Mouse (Mus musculus) neural tube, embryonic 12.5 days (tissue): Measurements from ENCODE around the gene Arhgef10l. TPM values are rescaled to one million over a fixed set of nuclear protein-coding genes. Genes with fewer than 3 reads are reported as not detected.
A peak's percentile ranks its signal among the peaks of the same experiment; 100 is the strongest.

Experiments
- ATAC-seq: fragments of 200-750 bp; cut with Nextera tagmentation; 2 replicates; pipeline ENCODE4 v1.8.0; 2017; ENCODE audit warnings: low read depth, mild to moderate bottlenecking, moderate TSS enrichment, moderate library complexity; ENCODE audit not compliant: low FRiP score
- H3K27ac ChIP-seq: fragments of 300-500 bp; sonication (generic); 2 replicates; pipeline ENCODE4 v1.5.1; 2016
- H3K27me3 ChIP-seq: fragments of 300-500 bp; sonication (generic); replicated peaks from 2 replicates; pipeline ENCODE4 v1.6.1; 2016; ENCODE audit warnings: mild to moderate bottlenecking
- H3K36me3 ChIP-seq: fragments of 300-500 bp; sonication (generic); 2 replicates; pipeline ENCODE4 v1.6.1; 2016; ENCODE audit warnings: mild to moderate bottlenecking
- H3K4me1 ChIP-seq: fragments of 300-500 bp; sonication (generic); 2 replicates; pipeline ENCODE4 v1.6.1; 2016
- H3K4me2 ChIP-seq: fragments of 300-500 bp; sonication (generic); replicated peaks from 2 replicates; pipeline ENCODE4 v1.6.1; 2016; ENCODE audit warnings: mild to moderate bottlenecking
- H3K4me3 ChIP-seq: fragments of 300-500 bp; sonication (generic); 2 replicates; pipeline ENCODE4 v1.5.1; 2016
- H3K9ac ChIP-seq: fragments of 300-500 bp; sonication (generic); 2 replicates; pipeline ENCODE4 v1.6.1; 2016; ENCODE audit warnings: mild to moderate bottlenecking
- H3K9me3 ChIP-seq: fragments of 300-500 bp; sonication (generic); 2 replicates; pipeline ENCODE4 v1.6.1; 2016; ENCODE audit warnings: mild to moderate bottlenecking
- WGBS: fragments of 180-500 bp; shearing (Covaris S2); methylation state at CpG from one replicate; pipeline ENCODE4 v1.1.7; 2016; 5-methylcytosine and 5-hydroxymethylcytosine counted together
- polyA plus RNA-seq: library from polyadenylated mRNA; unstranded; fragments of >200 nt; fragmentation: Nextera tagmentation; extraction: Ambion mirVana; gene quantifications from 2 replicates; pipeline ENCODE4 v1.2.1, GENCODE M21; 2016

Arhgef10l gene
- polyA plus RNA-seq, 1 experiment from 2014 or later, result 38.8 TPM

DNA sequence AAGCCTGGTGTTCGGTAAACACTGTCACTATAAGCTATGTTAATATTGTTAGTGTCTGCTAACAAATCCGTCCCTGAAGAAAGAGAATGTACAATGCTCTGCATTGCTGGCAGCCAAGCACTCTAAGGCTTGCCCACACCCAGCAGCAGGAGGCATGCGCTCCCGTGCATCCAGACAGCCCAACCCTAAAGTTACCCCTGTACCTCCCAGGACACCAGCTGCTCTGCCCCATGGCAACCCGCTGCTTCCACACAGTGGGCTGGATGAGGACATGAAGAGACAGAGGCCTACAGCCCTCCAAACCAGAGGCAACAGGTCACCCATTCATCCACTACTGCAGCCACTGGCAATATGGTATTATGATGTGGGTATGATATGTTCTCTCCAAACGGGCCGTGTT, 60.0 kb downstream of the Arhgef10l start:
- Histone ChIP-seq H3K4me3 (no peak overlapping the region), H3K36me3 (peaks cover 69% of the 10 kb centered on the region), H3K27ac (no peak overlapping the region), H3K4me1 (peaks cover 10% of the 10 kb centered on the region; the same call in 1 of the 2 replicates), H3K9ac (no peak overlapping the region), H3K9me3 (no peaks in the 10 kb centered on the region), H3K27me3 (no peaks in the 10 kb centered on the region), H3K4me2 (no peak overlapping the region)
- ATAC-seq, result no peak
- WGBS, result 81% methylated on average over 7 of the region's 7 CpGs

DNA sequence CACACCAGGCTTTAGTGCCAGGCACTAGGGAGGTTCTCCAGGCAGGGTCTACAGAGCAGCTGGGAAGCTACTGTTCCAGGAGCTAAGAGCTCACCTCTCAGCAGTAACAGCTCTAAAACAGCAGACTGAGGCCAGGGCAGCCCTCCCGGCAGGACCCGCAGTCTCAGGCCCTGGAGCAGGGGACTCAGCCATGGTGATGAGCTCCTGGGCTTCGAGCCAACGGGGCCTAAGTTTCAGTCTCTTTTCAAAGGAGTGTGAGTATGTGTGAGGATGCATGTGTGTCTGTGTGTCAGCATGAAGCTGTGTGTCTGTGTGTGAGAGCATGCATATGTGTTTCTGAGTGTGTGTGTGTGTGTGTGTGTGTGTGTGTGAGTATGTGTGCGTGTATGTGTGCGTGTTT, 60.6 kb downstream of the Arhgef10l start:
- Histone ChIP-seq H3K27ac (no peak overlapping the region), H3K4me2 (no peak overlapping the region), H3K27me3 (no peaks in the 10 kb centered on the region), H3K4me3 (no peak overlapping the region), H3K36me3 (peaks cover 68% of the 10 kb centered on the region), H3K9ac (no peak overlapping the region), H3K4me1 (peaks cover 10% of the 10 kb centered on the region; the same call in 1 of the 2 replicates), H3K9me3 (no peaks in the 10 kb centered on the region)
- ATAC-seq, result no peak
- WGBS, result 86% methylated on average over 6 of the region's 6 CpGs

DNA sequence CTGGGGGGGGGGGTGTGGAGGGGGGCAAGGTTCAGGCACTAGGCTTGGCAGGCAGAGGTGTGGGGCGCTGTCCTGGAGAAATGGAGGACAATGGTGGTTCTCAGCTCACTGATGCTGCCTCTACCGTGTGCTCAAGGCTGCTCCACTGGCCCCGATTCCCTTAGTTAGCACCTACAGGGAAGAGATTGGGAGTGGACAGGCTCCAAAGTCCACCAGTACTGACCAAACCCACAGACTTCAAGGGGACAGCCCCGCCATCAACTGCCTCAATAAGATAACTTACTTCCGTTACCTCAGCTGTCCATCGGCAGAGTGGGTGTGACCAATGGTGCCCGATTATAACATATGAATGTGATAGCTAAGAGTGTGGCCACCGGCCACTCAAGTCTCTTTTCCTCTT, 61.3 kb downstream of the Arhgef10l start:
- no peak overlapping the region for H3K27ac ChIP-seq
- no peaks in the 10 kb centered on the region for H3K27me3 ChIP-seq
- no peak overlapping the region for H3K9ac ChIP-seq
- peaks cover 67% of the 10 kb centered on the region for H3K36me3 ChIP-seq
- ATAC-seq, result no peak
- 89% methylated on average over 8 of the region's 8 CpGs for WGBS
- H3K9me3 ChIP-seq, result no peaks in the 10 kb centered on the region
- H3K4me1 ChIP-seq, result peaks cover 10% of the 10 kb centered on the region; the same call in 1 of the 2 replicates
- H3K4me3 ChIP-seq, result no peak overlapping the region
- no peak overlapping the region for H3K4me2 ChIP-seq

DNA sequence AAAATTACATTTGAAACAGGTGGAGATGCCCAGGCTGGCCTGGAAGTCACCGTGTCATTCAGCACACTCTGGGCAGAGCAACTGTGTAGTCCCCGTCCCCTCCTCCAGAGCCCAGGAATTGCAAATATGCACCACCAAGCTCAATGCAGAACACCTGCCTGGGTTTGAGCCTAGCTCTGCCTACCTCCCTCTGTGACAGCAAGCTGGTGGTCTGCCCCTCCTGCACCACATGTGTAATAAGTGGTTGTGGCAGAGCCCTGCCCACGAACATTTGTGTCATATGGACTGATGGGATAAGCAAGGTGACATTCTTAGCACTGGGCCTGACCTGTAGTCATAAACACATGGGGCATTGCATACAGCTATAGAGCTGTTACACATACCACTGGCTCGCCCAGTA, 63.8 kb downstream of the Arhgef10l start:
- WGBS, result 79% methylated on average over 4 of the region's 4 CpGs
- ATAC-seq, result no peak

DNA sequence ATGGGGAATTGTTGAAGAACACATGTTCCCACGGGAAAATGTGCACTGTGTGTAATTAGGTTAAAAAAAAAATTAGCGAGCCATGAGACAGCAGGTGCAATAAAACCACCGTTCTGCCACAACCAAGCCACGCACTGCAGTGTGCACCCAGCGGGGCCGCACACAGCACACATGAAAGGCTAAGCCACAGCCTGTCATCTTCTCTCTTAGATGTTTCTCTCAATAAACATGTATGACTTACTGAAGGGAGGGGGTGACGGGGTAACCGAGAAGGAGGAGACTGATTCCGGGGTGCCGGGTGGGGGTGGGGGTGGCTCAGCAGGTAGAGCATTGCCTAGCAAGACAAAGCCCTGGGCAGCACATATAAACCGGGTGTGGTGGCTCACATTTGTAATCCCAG, 64.7 kb downstream of the Arhgef10l start:
- Histone ChIP-seq H3K27ac (no peak overlapping the region), H3K4me1 (peaks cover 6% of the 10 kb centered on the region; the same call in 1 of the 2 replicates), H3K27me3 (no peaks in the 10 kb centered on the region), H3K4me2 (no peak overlapping the region), H3K9ac (no peak overlapping the region), H3K9me3 (peaks cover 9% of the 10 kb centered on the region; the same call in 1 of the 2 replicates), H3K36me3 (peaks cover 66% of the 10 kb centered on the region), H3K4me3 (no peak overlapping the region)
- no peak for ATAC-seq
- WGBS, result 67% methylated on average over 11 of the region's 11 CpGs

More for the DNA sequence above, 63.8 kb downstream of the Arhgef10l start:
- Histone ChIP-seq H3K4me3 (no peak overlapping the region), H3K4me2 (no peak overlapping the region), H3K27ac (no peak overlapping the region), H3K27me3 (no peaks in the 10 kb centered on the region), H3K9me3 (peaks cover 4% of the 10 kb centered on the region; the same call in 1 of the 2 replicates), H3K4me1 (peaks cover 10% of the 10 kb centered on the region; the same call in 1 of the 2 replicates), H3K9ac (no peak overlapping the region), H3K36me3 (peaks cover 63% of the 10 kb centered on the region)

DNA sequence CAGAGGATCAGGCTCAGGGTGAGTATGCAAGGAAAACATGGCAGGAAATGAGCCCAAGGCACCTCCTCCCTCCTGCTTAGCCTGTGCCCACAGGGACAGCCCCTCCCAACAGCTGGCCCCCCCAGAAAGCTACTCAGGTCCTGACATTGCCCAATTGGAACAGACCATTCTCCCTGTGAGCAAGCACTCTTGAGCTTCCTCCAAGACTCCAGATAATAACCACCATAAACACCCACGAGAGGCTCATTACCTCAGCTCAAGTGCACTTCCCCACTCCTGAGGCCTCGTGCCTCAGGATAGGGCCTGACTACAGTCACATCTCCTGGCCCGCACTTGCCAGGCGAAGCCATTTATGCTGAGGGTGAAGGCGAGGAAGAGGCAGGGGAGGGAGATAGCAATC, 67.0 kb downstream of the Arhgef10l start:
- no peaks in the 10 kb centered on the region for H3K27me3 ChIP-seq
- H3K4me3 ChIP-seq, result no peak overlapping the region
- peaks cover 46% of the 10 kb centered on the region for H3K36me3 ChIP-seq
- no peak overlapping the region for H3K4me2 ChIP-seq
- 67% methylated on average over 5 of the region's 5 CpGs for WGBS
- no peak overlapping the region for H3K27ac ChIP-seq
- no peak for ATAC-seq
- no peak overlapping the region for H3K9ac ChIP-seq
- peaks cover 6% of the 10 kb centered on the region; the same call in 1 of the 2 replicates for H3K4me1 ChIP-seq
- H3K9me3 ChIP-seq, result peaks cover 9% of the 10 kb centered on the region; the same call in 1 of the 2 replicates

DNA sequence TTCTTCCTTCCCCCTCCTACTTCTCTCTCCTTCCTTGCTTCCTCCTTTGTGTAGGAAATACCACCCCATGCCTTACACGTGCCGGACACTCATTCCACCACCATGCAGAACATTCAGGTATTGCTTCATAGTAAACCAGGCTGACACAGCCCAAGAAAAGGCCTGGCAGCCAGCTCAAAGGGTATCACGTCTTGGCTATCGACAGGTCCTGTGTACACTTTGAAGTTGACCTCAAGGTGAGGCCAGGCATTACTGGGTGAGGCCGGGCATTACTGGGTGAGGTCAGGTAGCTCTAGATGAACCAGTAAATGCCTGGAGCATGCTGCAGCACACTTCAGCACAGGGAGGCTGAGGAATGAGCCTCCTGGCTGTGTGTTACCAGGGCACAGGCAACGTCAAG, 67.9 kb downstream of the Arhgef10l start:
- Histone ChIP-seq H3K27ac (no peak overlapping the region), H3K9ac (no peak overlapping the region), H3K4me3 (no peak overlapping the region), H3K27me3 (no peaks in the 10 kb centered on the region), H3K4me2 (no peak overlapping the region), H3K36me3 (peaks cover 42% of the 10 kb centered on the region), H3K4me1 (peaks cover 11% of the 10 kb centered on the region; the same call in 1 of the 2 replicates), H3K9me3 (peaks cover 9% of the 10 kb centered on the region; the same call in 1 of the 2 replicates)
- ATAC-seq, result no peak
- 94% methylated on average over 6 of the region's 6 CpGs for WGBS

DNA sequence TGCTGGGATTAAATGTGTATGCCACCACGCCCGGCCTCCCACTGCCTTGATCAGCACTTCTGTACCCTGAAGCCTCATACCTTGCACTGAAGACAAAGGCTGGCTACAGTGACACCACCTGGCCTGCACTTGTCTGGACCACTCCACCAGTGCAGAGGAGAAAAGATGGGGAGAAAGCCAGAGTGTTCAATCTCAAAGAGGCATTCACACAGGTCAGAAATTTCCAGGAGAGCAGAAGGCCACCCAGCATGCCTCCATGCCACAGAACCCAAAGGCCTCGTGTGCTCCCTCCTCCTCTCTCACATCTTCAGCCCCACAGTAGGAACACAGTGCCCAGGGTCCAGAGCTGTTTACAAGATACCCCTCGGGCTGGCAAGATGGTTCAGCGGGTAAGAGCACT, 68.4 kb downstream of the Arhgef10l start:
- peaks cover 9% of the 10 kb centered on the region; the same call in 1 of the 2 replicates for H3K9me3 ChIP-seq
- no peak overlapping the region for H3K4me2 ChIP-seq
- H3K4me3 ChIP-seq, result no peak overlapping the region
- H3K9ac ChIP-seq, result no peak overlapping the region
- no peak overlapping the region for H3K27ac ChIP-seq
- WGBS, result 97% methylated on average over 5 of the region's 5 CpGs
- peaks cover 45% of the 10 kb centered on the region for H3K36me3 ChIP-seq
- H3K4me1 ChIP-seq, result peaks cover 14% of the 10 kb centered on the region; the same call in 1 of the 2 replicates
- H3K27me3 ChIP-seq, result no peaks in the 10 kb centered on the region
- no peak for ATAC-seq

DNA sequence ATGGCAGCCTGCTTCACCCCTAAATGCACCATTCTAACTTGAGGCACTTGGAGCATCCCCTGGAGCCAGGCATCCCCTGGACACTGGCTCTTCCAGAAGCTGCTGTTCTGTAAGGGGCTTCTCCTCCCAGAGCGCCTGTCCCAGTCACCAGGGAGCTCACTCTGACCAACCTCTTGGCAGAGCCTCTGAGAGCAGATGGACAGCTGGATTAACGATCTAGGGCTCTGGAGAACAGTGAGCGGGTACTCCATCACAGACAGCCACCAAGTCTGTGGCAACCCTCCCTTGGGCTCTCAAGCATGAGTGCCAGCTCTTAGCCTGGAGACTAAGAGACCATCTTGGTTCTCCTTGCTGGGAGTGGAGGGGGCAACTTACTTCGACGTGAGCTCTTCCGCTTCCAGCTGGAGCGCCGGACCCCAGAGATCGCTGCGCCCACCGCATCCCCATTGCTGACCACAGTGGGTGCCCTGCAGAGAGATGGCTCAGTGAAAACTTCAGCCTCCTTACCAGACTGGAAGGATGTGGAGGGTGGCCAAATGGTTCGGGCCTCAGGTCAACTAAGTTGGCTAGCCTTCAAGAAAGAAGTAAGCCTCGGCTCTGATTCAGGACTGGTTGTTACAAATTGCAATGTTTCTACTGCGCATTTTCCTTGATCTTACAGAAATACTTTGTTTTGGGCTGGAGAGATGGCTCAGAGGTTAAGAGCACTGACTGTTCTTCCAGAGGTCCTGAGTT, 71.9 kb downstream of the Arhgef10l start:
- no peak overlapping the region for H3K4me2 ChIP-seq
- H3K4me3 ChIP-seq, result no peak overlapping the region
- peaks cover 9% of the 10 kb centered on the region; the same call in 1 of the 2 replicates for H3K9me3 ChIP-seq
- no peak for ATAC-seq
- H3K36me3 ChIP-seq, result peaks cover 56% of the 10 kb centered on the region
- H3K27ac ChIP-seq, result 0 out of 2 replicates have a peak overlapping the region, but pooled peaks have one; percentile 46
- peaks cover 12% of the 10 kb centered on the region; the same call in 1 of the 2 replicates for H3K4me1 ChIP-seq
- H3K9ac ChIP-seq, result 0 out of 2 replicates have a peak overlapping the region, but pooled peaks have one; percentile 17
- WGBS, result 86% methylated on average over 14 of the region's 14 CpGs
- no peaks in the 10 kb centered on the region for H3K27me3 ChIP-seq

DNA sequence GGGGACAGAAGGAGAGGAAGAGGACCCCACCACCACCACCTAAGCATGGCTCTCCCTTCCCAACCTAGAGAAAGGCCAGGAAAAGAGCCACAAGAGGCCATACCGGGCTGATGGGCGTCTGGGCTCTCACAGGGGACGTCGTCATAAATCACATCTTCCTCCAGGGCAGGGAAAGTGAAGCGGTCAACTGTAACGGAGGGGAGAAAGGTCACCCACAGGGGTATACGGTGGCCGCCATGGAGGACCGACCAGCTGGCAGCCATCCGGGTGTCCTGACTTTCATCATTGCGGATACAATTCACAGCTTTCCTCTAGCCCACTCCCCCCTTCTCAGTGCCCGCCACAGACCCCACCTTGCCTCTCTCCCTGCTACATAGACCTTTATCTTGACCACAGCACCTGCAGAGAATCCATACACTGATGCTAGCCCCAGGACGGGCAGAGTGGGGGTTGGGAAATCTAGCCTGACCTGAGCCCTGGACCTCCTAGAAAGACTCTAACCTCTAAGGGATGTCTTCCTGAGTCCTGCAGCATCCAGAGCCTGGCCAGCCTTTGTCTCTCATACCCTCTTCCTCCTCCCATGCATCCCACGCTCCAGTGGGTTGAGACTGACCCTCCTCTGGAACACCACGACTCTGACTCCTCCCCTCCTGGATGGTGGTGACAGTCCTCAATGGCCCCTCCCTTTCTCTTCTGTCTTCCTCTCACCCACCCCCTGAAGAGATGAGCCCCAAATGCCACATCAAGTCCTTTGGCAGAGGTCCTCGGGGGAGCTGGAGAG, 72.6 kb downstream of the Arhgef10l start:
- Histone ChIP-seq H3K4me3 (no peak overlapping the region), H3K9me3 (peaks cover 9% of the 10 kb centered on the region; the same call in 1 of the 2 replicates), H3K4me1 (peaks cover 12% of the 10 kb centered on the region; the same call in 1 of the 2 replicates), H3K27me3 (no peaks in the 10 kb centered on the region), H3K9ac (0 out of 2 replicates have a peak overlapping the region, but pooled peaks have one; percentile 17), H3K36me3 (peaks cover 51% of the 10 kb centered on the region), H3K27ac (0 out of 2 replicates have a peak overlapping the region, but pooled peaks have one; percentile 46), H3K4me2 (no peak overlapping the region)
- 0 out of 2 replicates have a peak, but pooled peaks have one; percentile 10 for ATAC-seq
- 28% methylated on average over 16 of the region's 16 CpGs for WGBS

DNA sequence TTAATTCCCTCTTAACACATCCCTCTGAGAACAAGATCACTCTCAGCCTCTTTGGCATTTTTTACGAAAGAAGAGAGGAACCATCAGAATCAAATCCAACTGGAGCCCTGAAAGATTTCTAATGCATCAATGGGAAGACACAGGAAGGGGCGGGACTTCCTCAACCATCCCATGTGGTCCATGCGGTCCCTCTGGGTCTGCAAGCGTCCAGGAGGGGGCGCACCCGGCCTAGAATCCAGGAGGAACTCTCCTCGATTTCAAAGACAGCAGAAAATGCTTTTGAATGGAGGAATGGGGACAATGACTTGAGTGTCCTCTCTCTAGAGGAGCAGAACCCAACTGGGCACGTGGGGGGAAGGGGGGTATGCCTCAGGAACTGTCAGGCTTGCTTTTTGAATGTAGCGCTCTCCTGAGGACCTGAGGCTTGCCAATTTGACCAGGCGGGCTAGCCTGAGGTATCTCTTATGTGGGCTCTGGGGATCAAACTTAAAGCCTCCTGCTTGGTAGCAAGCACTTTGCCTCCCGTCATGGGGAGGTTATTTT, 73.5 kb downstream of the Arhgef10l start:
- Histone ChIP-seq H3K4me2 (no peak overlapping the region), H3K27ac (no peak overlapping the region), H3K4me1 (peaks cover 12% of the 10 kb centered on the region; the same call in 1 of the 2 replicates), H3K36me3 (peaks cover 49% of the 10 kb centered on the region), H3K4me3 (no peak overlapping the region), H3K9me3 (peaks cover 6% of the 10 kb centered on the region; the same call in 1 of the 2 replicates), H3K27me3 (no peaks in the 10 kb centered on the region), H3K9ac (no peak overlapping the region)
- ATAC-seq, result peak; percentile 71; the same call in 1 of the 2 replicates
- 22% methylated on average over 11 of the region's 11 CpGs for WGBS

DNA sequence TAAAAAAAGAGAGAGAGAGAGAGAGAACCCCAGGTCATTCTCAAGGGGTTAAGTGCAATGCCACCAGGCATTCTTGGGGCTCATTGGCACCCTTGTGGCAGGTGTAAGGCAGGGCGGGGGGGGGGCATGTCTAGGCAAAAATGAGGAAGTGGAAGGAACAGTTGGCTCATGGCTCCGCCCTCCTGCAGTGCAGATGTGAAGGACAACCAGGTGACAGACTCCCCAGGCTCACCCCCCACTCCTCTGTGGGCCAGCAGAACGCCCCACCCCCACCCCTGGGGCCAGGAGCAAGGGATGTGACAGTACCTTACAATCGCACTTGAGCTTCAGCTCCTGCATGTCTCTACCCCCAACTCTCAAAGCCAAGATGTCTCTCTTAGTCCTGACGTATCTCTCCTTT, 79.3 kb downstream of the Arhgef10l start:
- Histone ChIP-seq H3K9me3 (no peaks in the 10 kb centered on the region), H3K4me1 (no peaks in the 10 kb centered on the region), H3K4me3 (no peak overlapping the region), H3K27me3 (no peaks in the 10 kb centered on the region), H3K27ac (no peak overlapping the region), H3K9ac (no peak overlapping the region), H3K36me3 (peaks cover 80% of the 10 kb centered on the region), H3K4me2 (no peak overlapping the region)
- no peak for ATAC-seq
- WGBS, result 73% methylated on average over 5 of the region's 5 CpGs
